Mouse (Mus musculus) gastrocnemius, postnatal 36 days (tissue): ENCODE measurements around the gene Hps5. TPM values are rescaled to one million over a fixed set of nuclear protein-coding genes. Genes with fewer than 3 reads are reported as not detected.
"Not testable (repeated sequence)": the region's sequence is repeated elsewhere in the genome, so short reads cannot be mapped to it uniquely, and the experiment has no call there.

Experiments
- DNase-seq, 2 experiments: peaks; one replicate each; pipeline ENCODE4 v3.0.0; 2022
- intact Hi-C: fragments of 180-260 bp; cut with DNase I; formaldehyde crosslinking; loops from one replicate; pipeline ENCODE4 v1.15.1; 2025
- total RNA-seq, 2 experiments: library from RNA; stranded (reverse); gene quantifications; 2 replicates each; pipeline ENCODE4 v1.2.3; 2021

Gene Hps5
- total RNA-seq, 2 experiments from 2014 or later: 8.7 to 12.2 TPM

DNA sequence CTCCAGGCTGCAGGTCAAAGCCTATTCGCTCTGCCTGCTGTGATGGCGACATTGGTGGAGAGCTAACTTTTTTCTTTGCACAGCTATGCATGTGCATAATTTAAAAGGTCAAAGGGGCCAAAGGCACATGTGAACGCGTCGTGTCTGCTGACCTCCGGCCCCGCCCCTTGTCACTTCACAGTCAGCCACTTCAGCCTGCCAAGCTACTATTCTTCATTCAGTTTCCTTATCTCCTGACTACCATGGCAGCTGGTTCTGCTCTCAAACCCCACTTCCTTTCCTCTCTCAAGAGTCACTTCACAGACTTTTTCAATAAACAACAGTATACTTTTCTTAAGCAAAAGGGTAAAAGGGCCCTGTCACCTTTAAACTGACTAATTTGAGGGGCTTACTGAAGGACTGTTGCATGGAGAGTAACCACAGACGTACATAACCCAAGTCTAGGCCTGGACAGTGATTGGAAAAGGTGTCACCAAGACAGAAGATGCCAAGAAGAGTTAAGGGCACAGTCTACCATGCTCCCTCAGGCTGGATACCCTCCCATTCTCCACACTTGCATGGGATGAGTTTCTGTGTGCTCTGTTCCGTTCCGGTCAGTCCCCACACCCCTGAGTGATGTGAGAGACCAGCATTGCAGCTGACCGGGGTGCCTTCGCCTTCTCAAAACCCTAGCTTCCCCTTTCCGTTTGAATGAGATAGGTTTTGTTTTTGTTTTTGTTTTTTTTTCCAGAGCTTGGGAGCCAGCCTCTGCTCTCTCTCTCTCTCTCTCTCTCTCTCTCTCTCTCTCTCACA is 35.1 kb upstream of the Hps5 start:
- intact Hi-C loops: no loop called here
- no peak for DNase-seq

- DNase-seq: no peak
- intact Hi-C loops: no loop called here
Observed at GRCm38 (mm10) chr7:46829911-46830310, 34.0 kb upstream of the Hps5 start.

GRCm38 (mm10) chr7:46827803-46828184 is 31.9 kb upstream of the Hps5 start:
- intact Hi-C loops: no loop called here
- no peak for DNase-seq

GRCm38 (mm10) chr7:46827046-46827802 is 31.4 kb upstream of the Hps5 start:
- intact Hi-C loops: no loop called here
- DNase-seq: no peak

DNA sequence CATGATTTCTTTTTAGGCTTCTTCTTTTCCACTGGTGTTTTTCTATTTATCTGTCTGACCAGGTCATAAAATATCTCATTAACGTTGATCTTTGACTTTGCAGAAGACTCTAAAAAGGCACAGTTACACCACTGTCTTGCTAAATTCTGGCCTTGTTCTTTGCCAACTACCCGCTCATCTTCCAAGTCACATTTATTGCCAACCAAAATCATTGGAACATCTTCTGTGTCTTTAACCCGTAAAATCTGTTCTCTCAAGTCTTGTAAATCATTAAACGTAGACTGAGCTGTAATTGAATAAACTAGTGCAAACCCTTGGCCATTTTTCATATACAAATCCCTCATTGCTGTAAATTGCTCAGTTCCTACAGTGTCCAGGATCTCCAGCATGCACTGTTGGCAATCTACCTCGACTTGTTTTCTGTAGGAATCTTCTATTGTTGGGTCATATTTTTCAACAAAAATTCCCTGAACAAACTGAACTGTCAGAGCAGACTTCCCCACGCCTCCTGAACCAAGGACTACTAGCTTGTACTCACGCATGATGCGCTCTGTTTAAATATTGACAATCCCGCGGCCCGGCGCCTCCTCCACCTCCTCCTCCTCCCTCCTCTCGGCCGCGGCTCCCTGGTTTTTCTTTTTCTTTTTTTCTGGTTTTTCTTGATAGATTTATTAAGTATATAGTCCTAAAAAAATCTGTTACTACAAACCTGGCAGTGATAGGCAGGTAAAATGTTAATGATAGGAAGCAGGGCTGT is 25.2 kb upstream of the Hps5 start:
- DNase-seq, intact Hi-C loops: not testable (repeated sequence)

DNA sequence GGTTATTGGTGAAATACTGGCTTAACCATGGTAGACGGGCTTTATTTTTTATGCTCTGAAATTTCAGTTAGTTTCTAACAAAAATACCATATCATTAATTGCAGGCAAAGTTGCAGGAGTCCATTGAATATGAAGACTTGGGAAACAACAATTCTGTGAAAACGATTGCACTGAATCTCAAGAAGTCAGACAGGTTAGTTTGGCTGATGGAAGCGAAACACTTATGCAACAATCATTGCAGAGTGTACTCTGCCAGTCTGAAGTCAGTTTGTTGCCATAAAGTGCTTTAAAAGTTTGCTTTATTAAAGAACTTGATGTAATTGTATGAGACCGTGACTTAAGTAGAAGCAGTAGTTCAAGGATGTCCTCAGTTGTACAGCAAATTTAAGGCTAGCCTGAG is 18.1 kb upstream of the Hps5 start:
- intact Hi-C loops: no loop called here
- DNase-seq: no peak

GRCm38 (mm10) chr7:46810325-46810724 is 14.5 kb upstream of the Hps5 start:
- intact Hi-C loops: no loop called here
- no peak for DNase-seq

DNA sequence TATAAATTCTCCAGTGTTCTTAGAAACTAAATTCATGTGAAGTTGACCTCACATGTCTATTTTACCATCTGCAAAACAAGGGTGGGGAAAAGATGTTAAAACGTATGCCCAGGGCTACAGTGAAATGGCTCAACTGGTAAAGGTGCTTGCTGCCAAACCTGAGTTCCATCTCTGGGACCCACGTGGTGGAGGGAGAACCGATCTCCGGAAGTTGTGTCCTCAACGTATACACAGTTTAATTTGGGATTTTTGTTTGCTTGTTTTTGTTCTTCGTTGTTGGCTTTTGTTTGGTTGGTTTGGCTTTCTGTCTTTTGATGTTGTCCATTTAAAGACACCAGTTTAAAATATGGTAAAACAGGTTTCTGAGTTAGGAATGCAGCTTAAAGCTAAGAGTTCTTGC is 915 bp upstream of the Hps5 start:
- DNase-seq: no peak
- intact Hi-C loops: loop anchor here (5.0 to 10.0 kb wide), 3 partner anchors 51 to 218 kb away; partner anchors contain the start of gene Tsg101

GRCm38 (mm10) chr7:46796206-46796679 is 379 bp upstream of the Hps5 start:
- DNase-seq: no peak
- intact Hi-C loops: loop anchor here (5.0 to 10.0 kb wide), 3 partner anchors 51 to 219 kb away; partner anchors contain the start of gene Tsg101

- intact Hi-C loops: loop anchor here (10.0 kb wide), 1 partner anchor 221 kb away; no protein-coding TSS in a partner anchor
- DNase-seq: no peak
Observed at GRCm38 (mm10) chr7:46793871-46794270, 2.0 kb downstream of the Hps5 start.

DNA sequence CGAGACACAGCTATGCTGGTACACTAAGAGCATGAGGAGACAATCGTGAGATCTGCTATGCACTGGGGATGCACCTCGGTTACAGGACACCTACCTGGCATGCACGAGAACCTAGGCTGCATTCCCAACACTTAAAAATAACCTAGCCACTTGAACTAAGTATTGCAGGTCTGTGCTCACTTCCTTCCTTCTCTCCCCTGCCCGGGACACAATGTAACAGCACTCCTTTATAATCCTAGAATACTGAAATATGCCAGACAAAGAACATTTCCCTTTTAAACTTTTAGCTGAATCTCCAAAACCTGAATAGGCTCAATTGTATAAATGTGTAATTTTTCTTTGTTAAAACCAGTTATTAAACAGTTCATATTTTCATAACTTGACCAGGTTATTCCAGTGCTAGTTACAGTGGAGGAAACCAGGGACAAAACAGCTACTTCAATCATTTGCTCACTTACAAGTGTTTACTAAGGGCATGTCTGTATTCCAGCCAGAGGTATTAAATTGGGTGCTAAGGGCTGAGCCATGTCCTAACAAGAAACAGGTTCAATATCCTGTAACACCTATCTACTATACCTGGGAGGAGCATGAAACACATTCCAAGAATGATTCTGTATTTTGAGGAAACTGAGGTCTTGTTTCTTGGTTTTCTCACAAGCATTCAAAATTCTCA is 6.6 kb downstream of the Hps5 start:
- DNase-seq: no peak
- intact Hi-C loops: no loop called here

DNA sequence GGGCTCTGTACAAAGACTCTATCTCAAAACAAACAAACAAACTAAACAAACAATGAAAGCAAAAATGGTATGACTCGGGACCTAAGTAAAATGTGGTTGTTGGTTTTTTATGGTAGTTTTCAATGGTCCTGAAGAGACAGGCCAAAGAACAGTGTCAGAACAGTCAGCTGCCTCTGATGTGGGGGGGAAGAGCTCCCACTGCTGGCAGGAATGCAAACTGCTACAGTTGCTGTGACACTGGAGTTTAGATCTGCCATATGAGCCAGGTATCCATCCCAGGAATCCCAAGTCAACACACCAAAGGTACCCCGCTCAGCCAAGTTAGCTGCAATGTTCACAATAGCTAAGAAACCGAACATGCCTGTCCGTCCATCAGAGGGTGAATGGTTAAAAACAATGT is 25.2 kb downstream of the Hps5 start:
- intact Hi-C loops: no loop called here
- peak; percentile 19 to 42 for DNase-seq

GRCm38 (mm10) chr7:46768451-46768850 is 27.4 kb downstream of the Hps5 start:
- no peak for DNase-seq
- intact Hi-C loops: loop anchor here (2.0 kb wide), 1 partner anchor 52 kb away; no protein-coding TSS in a partner anchor

- no peak for DNase-seq
- intact Hi-C loops: no loop called here
Observed at GRCm38 (mm10) chr7:46767371-46767770, 28.5 kb downstream of the Hps5 start.

- intact Hi-C loops: no loop called here
- no peak for DNase-seq
Observed at GRCm38 (mm10) chr7:46764672-46765071, 31.2 kb downstream of the Hps5 start.

DNA sequence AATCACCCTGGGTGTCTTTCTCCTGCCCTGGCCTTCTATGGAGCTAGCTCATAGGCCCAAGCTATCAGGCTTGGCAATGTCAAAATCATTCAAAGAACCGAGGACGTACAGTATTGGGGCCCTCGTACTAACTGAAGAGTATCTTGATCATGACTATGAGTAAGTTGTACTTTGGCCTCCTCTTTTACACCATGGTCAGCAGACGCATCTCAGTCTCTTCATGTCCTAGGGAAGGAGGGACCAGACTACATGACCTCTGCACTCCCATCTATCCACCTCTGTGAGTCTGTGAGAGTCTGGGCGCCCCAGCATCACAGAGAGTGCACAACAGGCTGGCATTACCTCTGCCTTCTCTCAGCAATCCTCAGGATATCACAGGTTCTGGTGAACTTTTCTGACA is 33.3 kb downstream of the Hps5 start:
- DNase-seq: no peak
- intact Hi-C loops: no loop called here

DNA sequence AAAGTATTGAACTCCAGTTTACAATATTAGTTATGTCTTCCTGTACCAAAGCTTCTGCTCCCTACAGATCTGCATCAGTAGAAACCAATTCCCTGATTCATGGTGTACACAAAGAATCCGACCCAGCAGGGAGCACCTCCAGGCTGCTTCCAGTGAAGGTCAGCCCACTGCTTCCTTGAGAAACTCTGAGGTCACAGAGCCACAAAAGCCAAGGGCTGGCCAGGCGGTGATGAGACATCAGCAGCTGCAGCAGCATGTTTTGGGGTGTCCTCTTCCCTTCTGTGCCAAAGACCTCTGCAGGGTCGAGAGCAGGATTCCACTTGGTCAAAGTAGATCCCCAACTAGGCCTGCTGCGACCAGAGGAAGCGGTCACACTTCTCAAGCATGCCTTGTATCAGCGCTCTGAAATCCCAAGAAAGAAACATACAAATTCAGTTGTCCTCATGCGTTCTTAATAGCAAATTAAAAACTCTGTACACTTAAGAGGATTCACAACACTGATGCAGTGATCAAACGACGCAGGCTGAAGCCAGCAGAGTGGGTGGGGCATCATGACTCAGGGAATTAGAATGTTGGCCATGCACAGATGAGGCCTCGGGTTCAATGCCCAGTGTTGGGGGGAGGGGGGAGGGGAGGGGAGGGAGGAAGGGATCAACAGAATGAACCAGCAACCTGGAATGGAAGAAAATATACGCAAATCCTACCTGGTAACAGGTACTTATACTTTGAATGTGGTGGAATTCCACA is 34.6 kb downstream of the Hps5 start:
- DNase-seq: no peak
- intact Hi-C loops: no loop called here

GRCm38 (mm10) chr7:46751490-46751889 is 44.4 kb downstream of the Hps5 start, which contains the start of gene Saa2:
Gene Saa2, plus strand, starts transcription at chr7:46751790.
- DNase-seq: no peak
- intact Hi-C loops: no loop called here

DNA sequence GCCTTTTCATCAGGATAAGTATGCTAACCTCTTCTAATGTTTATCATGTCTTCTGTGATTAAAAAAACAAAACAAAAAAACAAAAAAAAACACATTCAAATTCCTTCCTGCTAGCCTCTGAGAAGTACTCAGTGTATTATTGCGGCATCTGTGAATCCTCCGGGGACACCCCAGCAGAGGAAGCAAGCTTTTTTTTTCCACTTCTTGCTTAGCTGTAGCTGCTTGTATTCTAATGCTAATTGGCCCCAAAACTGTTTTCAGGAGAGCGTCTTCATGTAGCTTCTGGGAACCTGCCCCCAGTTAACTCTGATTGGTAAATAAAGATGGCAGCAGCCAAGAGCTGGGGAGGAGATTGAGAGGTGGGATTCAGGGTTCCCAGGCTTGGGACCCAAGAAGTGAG is 47.4 kb downstream of the Hps5 start:
- no peak for DNase-seq
- intact Hi-C loops: no loop called here
